Mouse (Mus musculus) neural tube, embryonic 14.5 days (tissue): Measurements from ENCODE around the gene Ctla4. TPM values are rescaled to one million over a fixed set of nuclear protein-coding genes. Genes with fewer than 3 reads are reported as not detected.

Source experiments
- ATAC-seq: fragments of 200-750 bp; cut with Nextera tagmentation; 2 replicates; pipeline ENCODE4 v1.8.0; 2017; ENCODE audit warnings: low read depth, mild to moderate bottlenecking, moderate TSS enrichment, moderate library complexity
- H3K27ac ChIP-seq: fragments of 300-500 bp; sonication (generic); 2 replicates; pipeline ENCODE4 v1.5.1; 2014; ENCODE audit warnings: low read depth, mild to moderate bottlenecking, control low read depth, low read length, moderate library complexity, mixed read lengths
- H3K27me3 ChIP-seq: fragments of 300-500 bp; sonication (generic); 2 replicates; pipeline ENCODE4 v1.6.1; 2014; ENCODE audit warnings: low read length; ENCODE audit not compliant: control insufficient read depth, insufficient read depth
- H3K36me3 ChIP-seq: fragments of 300-500 bp; sonication (generic); 2 replicates; pipeline ENCODE4 v1.6.1; 2014; ENCODE audit warnings: low read length, mixed read lengths; ENCODE audit not compliant: control insufficient read depth, insufficient read depth
- H3K4me1 ChIP-seq: fragments of 300-500 bp; sonication (generic); 2 replicates; pipeline ENCODE4 v1.6.1; 2014; ENCODE audit warnings: low read length; ENCODE audit not compliant: control insufficient read depth, insufficient read depth
- H3K4me2 ChIP-seq: fragments of 300-500 bp; sonication (generic); 2 replicates; pipeline ENCODE4 v1.6.1; 2014; ENCODE audit warnings: mild to moderate bottlenecking, low read depth, low read length, control low read depth
- H3K4me3 ChIP-seq: fragments of 300-500 bp; sonication (generic); 2 replicates; pipeline ENCODE4 v1.5.1; 2014; ENCODE audit warnings: low read depth, low read length, control low read depth, mixed read lengths
- H3K9ac ChIP-seq: fragments of 300-500 bp; sonication (generic); replicated peaks from 2 replicates; pipeline ENCODE4 v1.6.1; 2014; ENCODE audit warnings: low read depth, mild to moderate bottlenecking, control low read depth, low read length, mixed read lengths
- H3K9me3 ChIP-seq: fragments of 300-500 bp; sonication (generic); 2 replicates; pipeline ENCODE4 v1.6.1; 2016; ENCODE audit warnings: low read length; ENCODE audit not compliant: control insufficient read depth
- WGBS: fragments of 180-500 bp; shearing (Covaris S2); extraction: QIAGEN DNeasy Blood & Tissue Kit; methylation state at CpG from one replicate; pipeline ENCODE4 v1.1.7; 2014; 5-methylcytosine and 5-hydroxymethylcytosine counted together
- polyA plus RNA-seq: library from polyadenylated mRNA; unstranded; fragments of >200 nt; fragmentation: Nextera tagmentation; extraction: Ambion mirVana; gene quantifications from 2 replicates; pipeline ENCODE4 v1.2.1, GENCODE M21; 2014

Ctla4 gene
- polyA plus RNA-seq, 1 experiment from 2014 or later: not detected

GRCm38 (mm10) chr1:60959246-60959645 is 72.4 kb downstream of the Ctla4 start:
- WGBS: 91% methylated on average over 4 of the region's 4 CpGs
- H3K4me1 ChIP-seq: no peaks in the 10 kb centered on the region
- H3K4me2 ChIP-seq: no peak overlapping the region
- H3K36me3 ChIP-seq: no peaks in the 10 kb centered on the region
- no peaks in the 10 kb centered on the region for H3K9me3 ChIP-seq
- H3K4me3 ChIP-seq: no peak overlapping the region
- H3K27ac ChIP-seq: no peak overlapping the region
- ATAC-seq: no peak
- H3K27me3 ChIP-seq: no peaks in the 10 kb centered on the region
- H3K9ac ChIP-seq: no peak overlapping the region

DNA sequence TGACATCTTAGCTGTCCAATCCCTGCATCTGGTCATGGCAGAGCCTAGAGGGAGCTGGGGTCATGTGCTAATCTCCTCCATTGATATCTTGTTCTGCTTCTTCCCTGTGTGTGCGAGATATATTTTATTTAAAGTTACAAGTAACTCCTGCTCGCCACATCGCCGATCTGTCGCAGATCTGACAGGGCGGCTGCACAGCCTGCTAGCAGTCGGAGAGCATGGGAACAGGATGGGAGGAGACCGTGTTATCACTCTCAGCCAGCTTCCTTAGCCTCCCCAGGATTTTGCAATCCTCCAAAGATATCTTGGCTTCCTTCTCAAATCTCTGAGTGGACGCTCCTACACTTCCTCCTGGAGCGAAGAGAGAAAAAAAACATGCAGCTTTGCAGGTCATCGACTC is 73.7 kb downstream of the Ctla4 start:
- Histone ChIP-seq H3K27me3 (no peaks in the 10 kb centered on the region), H3K9ac (no peak overlapping the region), H3K4me1 (no peaks in the 10 kb centered on the region), H3K4me3 (no peak overlapping the region), H3K27ac (no peak overlapping the region), H3K9me3 (no peaks in the 10 kb centered on the region), H3K4me2 (no peak overlapping the region), H3K36me3 (no peaks in the 10 kb centered on the region)
- ATAC-seq: no peak
- WGBS: 82% methylated on average over 11 of the region's 11 CpGs

- no peak for ATAC-seq
- H3K4me1 ChIP-seq: no peaks in the 10 kb centered on the region
- H3K4me3 ChIP-seq: no peak overlapping the region
- no peaks in the 10 kb centered on the region for H3K36me3 ChIP-seq
- H3K27ac ChIP-seq: no peak overlapping the region
- no peak overlapping the region for H3K9ac ChIP-seq
- H3K4me2 ChIP-seq: no peak overlapping the region
- no peaks in the 10 kb centered on the region for H3K27me3 ChIP-seq
- WGBS: 27% methylated on average over 4 of the region's 4 CpGs
- no peaks in the 10 kb centered on the region for H3K9me3 ChIP-seq
These were observed 74.3 kb downstream of the Ctla4 start for GRCm38 (mm10) chr1:60961080-60961479.

DNA sequence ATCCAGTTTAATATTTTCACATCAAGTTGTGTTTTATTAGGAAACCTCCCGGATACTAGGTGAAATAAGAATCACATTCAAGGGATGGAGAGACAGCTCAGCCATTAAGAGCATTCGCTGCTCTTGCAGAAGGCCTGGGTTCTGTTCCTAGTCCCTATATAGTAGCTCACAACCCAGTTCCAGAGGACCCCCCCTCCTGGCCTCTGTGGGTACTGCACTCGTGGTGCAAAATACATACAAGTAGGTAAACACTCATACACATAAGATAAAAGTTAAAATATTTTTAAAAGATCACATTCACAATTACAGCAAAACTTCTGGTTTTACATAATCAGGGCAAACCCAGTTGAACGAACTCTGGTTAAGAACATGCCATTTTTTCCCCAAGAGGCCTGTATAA is 75.3 kb downstream of the Ctla4 start:
- Histone ChIP-seq H3K4me3 (no peak overlapping the region), H3K36me3 (no peaks in the 10 kb centered on the region), H3K4me1 (no peaks in the 10 kb centered on the region), H3K9ac (no peak overlapping the region), H3K27ac (no peak overlapping the region), H3K27me3 (no peaks in the 10 kb centered on the region), H3K9me3 (no peaks in the 10 kb centered on the region), H3K4me2 (no peak overlapping the region)
- no peak for ATAC-seq
- 89% methylated on average over 4 of the region's 4 CpGs for WGBS

Other genes starting within 250 kb of the Ctla4 start
- gene Cd28, start 170.2 kb upstream of the Ctla4 start, polyA plus RNA-seq: 0.04 and 0.12 TPM in 2 replicates
- 0.08 TPM in 1 of 2 replicates, not detected in the other for gene Icos, start 90.9 kb downstream of the Ctla4 start, polyA plus RNA-seq